Mouse (Mus musculus): Measurements from ENCODE around the gene Ewsr1. TPM values are rescaled to one million over a fixed set of nuclear protein-coding genes. Genes with fewer than 3 reads are reported as not detected.
A peak's percentile ranks its signal among the peaks of the same experiment; 100 is the strongest.

Gene Ewsr1
- polyA plus RNA-seq, 1 experiment from 2014 or later, result 605 TPM

- Histone ChIP-seq H3K36me3 (no peaks in the 10 kb centered on the region), H3K9me3 (no peaks in the 10 kb centered on the region), H3K4me1 (peaks cover 36% of the 10 kb centered on the region), H3K27me3 (replicated peaks) (peaks cover 54% of the 10 kb centered on the region), H3K4me2 (no peak overlapping the region), H3K27ac (no peak overlapping the region), H3K9ac (no peak overlapping the region), H3K4me3 (replicated peaks) (no peak overlapping the region)
- no peak for ATAC-seq (ENCODE audit: insufficient read depth, low FRiP score, low read depth)
- 47% methylated on average over 23 of the region's 23 CpGs for WGBS
Observed at GRCm38 (mm10) chr11:5055945-5056938, 42.8 kb downstream of the Ewsr1 start.

- peaks cover 30% of the 10 kb centered on the region for H3K4me1 ChIP-seq
- no peak overlapping the region for H3K27ac ChIP-seq
- ATAC-seq (ENCODE audit: insufficient read depth, low FRiP score, low read depth), result no peak
- no peak overlapping the region for H3K9ac ChIP-seq
- H3K4me3 ChIP-seq (replicated peaks), result no peak overlapping the region
- H3K27me3 ChIP-seq (replicated peaks), result peaks cover 40% of the 10 kb centered on the region
- H3K36me3 ChIP-seq, result no peaks in the 10 kb centered on the region
- H3K4me2 ChIP-seq, result no peak overlapping the region
- 52% methylated on average over 6 of the region's 6 CpGs for WGBS
- no peaks in the 10 kb centered on the region for H3K9me3 ChIP-seq
Observed at GRCm38 (mm10) chr11:5054874-5055273, 44.2 kb downstream of the Ewsr1 start.

- Histone ChIP-seq H3K9me3 (no peaks in the 10 kb centered on the region), H3K9ac (no peak overlapping the region), H3K4me1 (peaks cover 24% of the 10 kb centered on the region), H3K4me3 (replicated peaks) (no peak overlapping the region), H3K4me2 (no peak overlapping the region), H3K36me3 (no peaks in the 10 kb centered on the region), H3K27me3 (replicated peaks) (peaks cover 33% of the 10 kb centered on the region), H3K27ac (no peak overlapping the region)
- ATAC-seq (ENCODE audit: insufficient read depth, low FRiP score, low read depth), result no peak
- 78% methylated on average over 14 of the region's 14 CpGs for WGBS
Observed at GRCm38 (mm10) chr11:5054151-5054550, 44.9 kb downstream of the Ewsr1 start.

- Histone ChIP-seq H3K4me3 (replicated peaks) (no peak overlapping the region), H3K27me3 (replicated peaks) (peaks cover 17% of the 10 kb centered on the region), H3K9ac (no peak overlapping the region), H3K4me2 (no peak overlapping the region), H3K36me3 (no peaks in the 10 kb centered on the region), H3K4me1 (peaks cover 11% of the 10 kb centered on the region; the same call in 1 of the 2 replicates), H3K27ac (no peak overlapping the region), H3K9me3 (no peaks in the 10 kb centered on the region)
- ATAC-seq (ENCODE audit: insufficient read depth, low FRiP score, low read depth), result no peak
- WGBS, result 68% methylated on average over 10 of the region's 10 CpGs
Observed at GRCm38 (mm10) chr11:5052200-5052854, 46.7 kb downstream of the Ewsr1 start.

- Histone ChIP-seq H3K4me3 (replicated peaks) (no peak overlapping the region), H3K36me3 (no peaks in the 10 kb centered on the region), H3K27ac (no peak overlapping the region), H3K9me3 (no peaks in the 10 kb centered on the region), H3K27me3 (replicated peaks) (peaks cover 10% of the 10 kb centered on the region), H3K4me2 (no peak overlapping the region), H3K4me1 (peaks cover 8% of the 10 kb centered on the region; the same call in 1 of the 2 replicates), H3K9ac (no peak overlapping the region)
- ATAC-seq (ENCODE audit: insufficient read depth, low FRiP score, low read depth), result no peak
- 85% methylated on average over 10 of the region's 10 CpGs for WGBS
Observed at GRCm38 (mm10) chr11:5051629-5052028, 47.4 kb downstream of the Ewsr1 start.

GRCm38 (mm10) chr11:5046321-5046926 is 52.6 kb downstream of the Ewsr1 start:
- H3K4me1 ChIP-seq, result no peaks in the 10 kb centered on the region
- ATAC-seq (ENCODE audit: insufficient read depth, low FRiP score, low read depth), result 0 out of 2 replicates have a peak, but pooled peaks have one; percentile 35
- H3K27ac ChIP-seq, result no peak overlapping the region
- H3K9me3 ChIP-seq, result no peaks in the 10 kb centered on the region
- H3K27me3 ChIP-seq (replicated peaks), result no peaks in the 10 kb centered on the region
- H3K4me3 ChIP-seq (replicated peaks), result no peak overlapping the region
- H3K9ac ChIP-seq, result no peak overlapping the region
- H3K4me2 ChIP-seq, result no peak overlapping the region
- 46% methylated on average over 12 of the region's 12 CpGs for WGBS
- no peaks in the 10 kb centered on the region for H3K36me3 ChIP-seq

- Histone ChIP-seq H3K27ac (no peak overlapping the region), H3K36me3 (peaks cover 6% of the 10 kb centered on the region; the same call in 1 of the 2 replicates), H3K27me3 (replicated peaks) (no peaks in the 10 kb centered on the region), H3K9me3 (no peaks in the 10 kb centered on the region), H3K9ac (no peak overlapping the region), H3K4me3 (replicated peaks) (no peak overlapping the region), H3K4me2 (no peak overlapping the region), H3K4me1 (no peaks in the 10 kb centered on the region)
- WGBS, result 85% methylated on average over 8 of the region's 8 CpGs
- no peak for ATAC-seq (ENCODE audit: insufficient read depth, low FRiP score, low read depth)
Observed at GRCm38 (mm10) chr11:5042645-5043381, 56.3 kb downstream of the Ewsr1 start.

- no peak for ATAC-seq (ENCODE audit: insufficient read depth, low FRiP score, low read depth)
- Histone ChIP-seq H3K27ac (no peak overlapping the region), H3K27me3 (replicated peaks) (no peaks in the 10 kb centered on the region)
Observed at GRCm38 (mm10) chr11:5041144-5041780, 57.8 kb downstream of the Ewsr1 start.

GRCm38 (mm10) chr11:5040585-5040984 is 58.5 kb downstream of the Ewsr1 start:
- Histone ChIP-seq H3K4me3 (replicated peaks) (no peak overlapping the region), H3K9ac (no peak overlapping the region), H3K36me3 (peaks cover 14% of the 10 kb centered on the region), H3K27me3 (replicated peaks) (no peaks in the 10 kb centered on the region), H3K9me3 (no peaks in the 10 kb centered on the region), H3K4me1 (no peaks in the 10 kb centered on the region), H3K4me2 (no peak overlapping the region), H3K27ac (no peak overlapping the region)
- ATAC-seq (ENCODE audit: insufficient read depth, low FRiP score, low read depth), result no peak
- 95% methylated on average over 5 of the region's 5 CpGs for WGBS

More at GRCm38 (mm10) chr11:5041144-5041780, 57.8 kb downstream of the Ewsr1 start:
- WGBS, result 71% methylated on average over 18 of the region's 18 CpGs
- Histone ChIP-seq H3K9me3 (no peaks in the 10 kb centered on the region), H3K4me1 (no peaks in the 10 kb centered on the region), H3K4me2 (no peak overlapping the region), H3K36me3 (peaks cover 12% of the 10 kb centered on the region; the same call in 1 of the 2 replicates), H3K4me3 (replicated peaks) (no peak overlapping the region), H3K9ac (no peak overlapping the region)

GRCm38 (mm10) chr11:5037146-5037854 is 61.8 kb downstream of the Ewsr1 start:
- Histone ChIP-seq H3K9me3 (no peaks in the 10 kb centered on the region), H3K27ac (no peak overlapping the region), H3K4me3 (replicated peaks) (no peak overlapping the region), H3K27me3 (replicated peaks) (no peaks in the 10 kb centered on the region), H3K36me3 (peaks cover 35% of the 10 kb centered on the region), H3K9ac (no peak overlapping the region), H3K4me1 (no peaks in the 10 kb centered on the region), H3K4me2 (no peak overlapping the region)
- 79% methylated on average over 8 of the region's 8 CpGs for WGBS
- no peak for ATAC-seq (ENCODE audit: insufficient read depth, low FRiP score, low read depth)

All from stomach, embryonic 15.5 days (tissue).